Mouse (Mus musculus): Measurements from ENCODE around the gene Apbb1ip. TPM values are rescaled to one million over a fixed set of nuclear protein-coding genes. Genes with fewer than 3 reads are reported as not detected.

Gene Apbb1ip
- polyA plus RNA-seq, 1 experiment from 2014 or later = 3.1 TPM

DNA sequence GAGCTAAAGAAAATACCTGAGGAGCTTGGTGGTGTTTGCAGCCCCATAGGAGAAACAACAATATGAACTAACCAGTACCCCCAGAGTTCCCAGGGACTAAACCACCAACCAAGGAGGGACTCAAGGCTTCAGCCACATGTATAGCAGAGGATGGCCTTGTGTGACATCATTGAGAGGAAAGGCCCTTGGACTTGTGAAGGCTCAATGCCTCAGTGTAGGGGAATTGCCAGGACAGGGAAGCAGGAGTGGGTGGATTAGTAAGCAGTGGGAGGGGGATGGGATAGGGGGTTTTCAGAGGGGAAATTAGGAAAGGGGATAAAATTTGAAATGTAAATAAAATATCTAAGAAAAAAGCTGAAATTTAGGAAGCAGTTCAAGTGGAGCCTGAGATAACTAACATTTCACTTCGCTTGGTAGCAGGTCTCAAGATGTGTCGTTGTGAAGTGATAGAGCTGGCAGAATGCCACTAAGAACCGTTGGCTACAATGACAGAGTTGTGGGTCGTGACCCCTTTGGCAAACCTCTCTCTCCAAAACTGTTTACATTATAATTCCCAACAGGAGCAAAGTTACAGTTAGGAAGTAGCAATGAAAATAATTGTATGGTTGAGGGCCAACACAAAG lies 7.6 kb downstream of the Apbb1ip start:
- no peak overlapping the region for H3K27ac ChIP-seq (replicated peaks; ENCODE audit: low read depth, low read length)
- no peak overlapping the region for H3K4me3 ChIP-seq (ENCODE audit: low read depth, low read length)
- no peaks in the 10 kb centered on the region for H3K27me3 ChIP-seq (replicated peaks; ENCODE audit: control insufficient read depth, insufficient read depth, low read length)
- DNase-seq (ENCODE audit: low spot score) = no peak
- no peak for ATAC-seq (ENCODE audit: low read depth)
- H3K4me2 ChIP-seq (ENCODE audit: low read depth, low read length) = no peak overlapping the region
- no peaks in the 10 kb centered on the region for H3K9me3 ChIP-seq (ENCODE audit: control insufficient read depth, low read length)
- H3K9ac ChIP-seq (ENCODE audit: low read depth, low read length) = no peak overlapping the region
- no peaks in the 10 kb centered on the region for H3K4me1 ChIP-seq (ENCODE audit: control insufficient read depth, insufficient read depth, low read length)
- no peaks in the 10 kb centered on the region for H3K36me3 ChIP-seq (ENCODE audit: control insufficient read depth, insufficient read depth, low read length)
- 49% methylated on average over 4 of the region's 4 CpGs for WGBS

DNA sequence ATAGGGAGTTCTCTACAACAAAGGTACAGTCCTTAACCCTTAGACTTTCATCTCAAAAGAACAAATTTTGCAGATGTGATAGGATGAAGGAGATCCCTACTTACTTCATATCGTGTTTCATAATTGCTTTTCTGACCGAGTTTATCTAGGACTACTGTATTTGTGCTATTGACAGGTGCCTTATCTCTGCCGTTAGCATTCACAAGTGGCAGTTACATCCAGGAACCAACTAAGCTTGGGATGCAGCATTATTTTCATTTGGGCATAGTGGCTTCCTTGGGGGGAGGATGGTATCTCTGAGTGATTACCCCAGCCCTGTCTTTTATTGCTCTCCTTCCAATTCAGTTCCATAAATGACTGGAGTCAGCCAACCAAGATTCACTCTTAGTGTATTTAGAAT lies 8.2 kb downstream of the Apbb1ip start:
- Histone ChIP-seq H3K4me1 (ENCODE audit: control insufficient read depth, insufficient read depth, low read length) (no peaks in the 10 kb centered on the region), H3K9ac (ENCODE audit: low read depth, low read length) (no peak overlapping the region), H3K9me3 (ENCODE audit: control insufficient read depth, low read length) (no peaks in the 10 kb centered on the region), H3K4me3 (ENCODE audit: low read depth, low read length) (no peak overlapping the region), H3K27me3 (replicated peaks; ENCODE audit: control insufficient read depth, insufficient read depth, low read length) (no peaks in the 10 kb centered on the region), H3K27ac (replicated peaks; ENCODE audit: low read depth, low read length) (no peak overlapping the region), H3K4me2 (ENCODE audit: low read depth, low read length) (no peak overlapping the region), H3K36me3 (ENCODE audit: control insufficient read depth, insufficient read depth, low read length) (no peaks in the 10 kb centered on the region)
- DNase-seq (ENCODE audit: low spot score) = no peak
- 80% methylated on average over 3 of the region's 3 CpGs for WGBS
- no peak for ATAC-seq (ENCODE audit: low read depth)

DNA sequence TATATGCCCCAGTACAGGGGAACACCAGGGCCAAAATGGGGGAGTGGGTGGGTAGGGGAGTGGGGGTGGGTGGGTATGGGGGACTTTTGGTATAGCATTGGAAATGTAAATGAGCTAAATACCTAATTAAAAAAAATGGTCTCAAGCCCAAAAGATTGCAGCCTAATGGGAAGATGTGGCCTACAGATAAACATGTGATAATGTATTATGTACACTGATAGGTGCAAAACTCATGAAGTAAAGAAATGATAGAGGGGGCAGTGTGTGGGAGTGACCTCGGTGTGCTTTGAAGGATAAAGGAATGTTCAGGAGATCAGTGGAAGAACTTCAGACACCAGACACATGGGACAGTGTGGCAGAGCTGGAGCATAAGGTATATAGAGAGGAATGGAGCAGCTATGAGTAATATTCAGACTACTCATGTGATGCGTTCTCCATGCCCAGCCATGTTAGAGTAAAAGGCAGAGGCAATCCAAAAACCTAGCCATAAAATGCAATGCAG lies 9.3 kb downstream of the Apbb1ip start:
- Histone ChIP-seq H3K27me3 (replicated peaks; ENCODE audit: control insufficient read depth, insufficient read depth, low read length) (no peaks in the 10 kb centered on the region), H3K4me3 (ENCODE audit: low read depth, low read length) (no peak overlapping the region), H3K4me2 (ENCODE audit: low read depth, low read length) (no peak overlapping the region), H3K36me3 (ENCODE audit: control insufficient read depth, insufficient read depth, low read length) (no peaks in the 10 kb centered on the region), H3K27ac (replicated peaks; ENCODE audit: low read depth, low read length) (no peak overlapping the region), H3K4me1 (ENCODE audit: control insufficient read depth, insufficient read depth, low read length) (no peaks in the 10 kb centered on the region), H3K9ac (ENCODE audit: low read depth, low read length) (no peak overlapping the region), H3K9me3 (ENCODE audit: control insufficient read depth, low read length) (no peaks in the 10 kb centered on the region)
- DNase-seq (ENCODE audit: low spot score) = no peak
- WGBS = 87% methylated on average over 2 of the region's 2 CpGs
- no peak for ATAC-seq (ENCODE audit: low read depth)

DNA sequence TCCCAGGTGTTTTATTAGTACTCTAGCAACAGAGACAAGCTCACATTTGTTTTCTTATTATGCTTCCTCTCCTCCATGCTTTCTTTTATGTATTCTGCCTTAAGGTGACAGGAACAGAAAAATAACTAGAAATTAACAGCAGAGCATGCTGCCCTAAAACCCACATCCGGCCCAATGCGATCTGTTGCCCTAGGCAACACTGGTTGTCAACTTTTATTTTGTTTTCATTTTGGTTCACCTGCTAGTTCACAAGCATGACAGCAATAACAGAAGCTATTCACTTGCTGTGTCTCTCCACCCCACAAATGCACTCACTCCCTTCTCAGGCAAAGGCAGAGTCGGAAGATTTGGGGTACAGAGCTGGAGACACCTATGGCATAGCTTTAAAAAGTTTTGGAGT lies 10.3 kb downstream of the Apbb1ip start:
- no peak overlapping the region for H3K9ac ChIP-seq (ENCODE audit: low read depth, low read length)

DNA sequence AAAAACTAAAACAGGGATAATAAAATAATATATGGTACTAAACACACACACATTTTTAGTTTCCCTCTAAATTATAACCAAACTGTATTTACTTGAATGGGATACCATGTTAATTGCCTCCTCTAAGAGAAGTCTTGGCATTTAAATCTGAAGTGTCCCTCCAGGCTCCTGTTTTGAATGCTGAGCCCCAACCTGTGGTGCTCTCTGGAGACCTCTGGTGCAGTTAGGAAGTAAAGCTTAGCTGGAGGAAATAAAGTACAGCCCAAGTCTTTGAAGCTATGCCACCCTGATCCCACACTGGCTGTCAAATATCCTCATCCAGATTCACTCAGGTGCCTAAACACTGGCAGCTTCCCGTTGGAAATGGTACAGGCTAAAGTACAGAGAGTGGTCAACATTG lies 10.9 kb downstream of the Apbb1ip start:
- 40% methylated on average over 1 of the region's 1 CpGs for WGBS
- H3K4me3 ChIP-seq (ENCODE audit: low read depth, low read length) = no peak overlapping the region
- H3K27ac ChIP-seq (replicated peaks; ENCODE audit: low read depth, low read length) = no peak overlapping the region
- no peaks in the 10 kb centered on the region for H3K4me1 ChIP-seq (ENCODE audit: control insufficient read depth, insufficient read depth, low read length)
- no peaks in the 10 kb centered on the region for H3K9me3 ChIP-seq (ENCODE audit: control insufficient read depth, low read length)
- ATAC-seq (ENCODE audit: low read depth) = no peak
- no peak overlapping the region for H3K4me2 ChIP-seq (ENCODE audit: low read depth, low read length)
- no peak overlapping the region for H3K9ac ChIP-seq (ENCODE audit: low read depth, low read length)
- H3K36me3 ChIP-seq (ENCODE audit: control insufficient read depth, insufficient read depth, low read length) = no peaks in the 10 kb centered on the region
- no peak for DNase-seq (ENCODE audit: low spot score)
- no peaks in the 10 kb centered on the region for H3K27me3 ChIP-seq (replicated peaks; ENCODE audit: control insufficient read depth, insufficient read depth, low read length)

More for the DNA sequence above, 10.3 kb downstream of the Apbb1ip start:
- no peak overlapping the region for H3K4me2 ChIP-seq (ENCODE audit: low read depth, low read length)
- no peaks in the 10 kb centered on the region for H3K9me3 ChIP-seq (ENCODE audit: control insufficient read depth, low read length)
- DNase-seq (ENCODE audit: low spot score) = no peak
- H3K36me3 ChIP-seq (ENCODE audit: control insufficient read depth, insufficient read depth, low read length) = no peaks in the 10 kb centered on the region
- no peaks in the 10 kb centered on the region for H3K4me1 ChIP-seq (ENCODE audit: control insufficient read depth, insufficient read depth, low read length)
- no peak overlapping the region for H3K4me3 ChIP-seq (ENCODE audit: low read depth, low read length)
- no peaks in the 10 kb centered on the region for H3K27me3 ChIP-seq (replicated peaks; ENCODE audit: control insufficient read depth, insufficient read depth, low read length)
- no peak overlapping the region for H3K27ac ChIP-seq (replicated peaks; ENCODE audit: low read depth, low read length)
- 69% methylated on average over 3 of the region's 3 CpGs for WGBS
- no peak for ATAC-seq (ENCODE audit: low read depth)

DNA sequence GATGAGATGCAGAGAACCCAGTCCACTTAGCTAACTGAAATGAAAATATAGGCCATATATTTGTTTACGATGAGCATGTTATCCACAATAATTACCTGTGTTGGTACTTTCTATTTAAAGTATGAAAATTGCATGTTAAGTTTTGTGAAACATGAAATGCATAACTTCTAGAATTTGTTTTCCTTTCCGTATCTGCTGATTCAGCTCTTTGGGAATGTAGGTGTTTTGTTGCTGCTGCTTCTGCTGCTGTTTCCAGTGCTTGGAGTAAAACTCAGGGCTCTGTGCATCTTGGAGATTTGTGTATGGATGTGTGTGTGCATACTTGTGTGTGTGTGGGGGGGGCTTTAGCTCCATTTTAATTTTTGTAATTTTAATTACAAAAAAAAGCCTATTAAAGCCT lies 14.8 kb downstream of the Apbb1ip start:
- no peak overlapping the region for H3K4me2 ChIP-seq (ENCODE audit: low read depth, low read length)
- no peak overlapping the region for H3K9ac ChIP-seq (ENCODE audit: low read depth, low read length)
- H3K27ac ChIP-seq (replicated peaks; ENCODE audit: low read depth, low read length) = no peak overlapping the region
- H3K4me1 ChIP-seq (ENCODE audit: control insufficient read depth, insufficient read depth, low read length) = no peaks in the 10 kb centered on the region
- H3K4me3 ChIP-seq (ENCODE audit: low read depth, low read length) = no peak overlapping the region
- ATAC-seq (ENCODE audit: low read depth) = no peak
- H3K27me3 ChIP-seq (replicated peaks; ENCODE audit: control insufficient read depth, insufficient read depth, low read length) = no peaks in the 10 kb centered on the region
- WGBS = 89% methylated on average over 2 of the region's 2 CpGs
- H3K9me3 ChIP-seq (ENCODE audit: control insufficient read depth, low read length) = no peaks in the 10 kb centered on the region
- no peak for DNase-seq (ENCODE audit: low spot score)
- H3K36me3 ChIP-seq (ENCODE audit: control insufficient read depth, insufficient read depth, low read length) = no peaks in the 10 kb centered on the region

DNA sequence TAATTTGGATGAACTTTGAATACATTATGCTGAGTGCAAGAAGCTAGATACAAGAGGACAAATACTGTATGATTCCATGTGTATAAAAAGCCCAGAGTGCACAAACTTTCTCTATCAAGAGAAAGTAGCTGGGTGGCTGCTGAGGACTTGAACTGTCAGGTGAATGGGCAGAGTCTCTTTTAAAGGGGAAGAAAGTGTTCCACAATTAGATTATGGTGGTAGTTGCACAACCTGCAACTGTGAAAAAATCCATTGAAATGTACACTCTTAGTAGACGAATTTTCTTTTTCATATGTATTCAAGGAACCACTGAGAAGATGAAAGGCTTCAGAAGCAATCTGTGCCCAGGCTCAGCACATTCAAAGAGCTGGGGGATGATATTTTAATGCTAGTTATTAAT lies 15.7 kb downstream of the Apbb1ip start:
- Histone ChIP-seq H3K36me3 (ENCODE audit: control insufficient read depth, insufficient read depth, low read length) (no peaks in the 10 kb centered on the region), H3K4me3 (ENCODE audit: low read depth, low read length) (no peak overlapping the region), H3K9ac (ENCODE audit: low read depth, low read length) (no peak overlapping the region), H3K27me3 (replicated peaks; ENCODE audit: control insufficient read depth, insufficient read depth, low read length) (no peaks in the 10 kb centered on the region), H3K9me3 (ENCODE audit: control insufficient read depth, low read length) (no peaks in the 10 kb centered on the region), H3K4me2 (ENCODE audit: low read depth, low read length) (no peak overlapping the region), H3K27ac (replicated peaks; ENCODE audit: low read depth, low read length) (no peak overlapping the region), H3K4me1 (ENCODE audit: control insufficient read depth, insufficient read depth, low read length) (no peaks in the 10 kb centered on the region)
- DNase-seq (ENCODE audit: low spot score) (no peak), ATAC-seq (ENCODE audit: low read depth) (no peak)
- 51% methylated on average over 1 of the region's 1 CpGs for WGBS

DNA sequence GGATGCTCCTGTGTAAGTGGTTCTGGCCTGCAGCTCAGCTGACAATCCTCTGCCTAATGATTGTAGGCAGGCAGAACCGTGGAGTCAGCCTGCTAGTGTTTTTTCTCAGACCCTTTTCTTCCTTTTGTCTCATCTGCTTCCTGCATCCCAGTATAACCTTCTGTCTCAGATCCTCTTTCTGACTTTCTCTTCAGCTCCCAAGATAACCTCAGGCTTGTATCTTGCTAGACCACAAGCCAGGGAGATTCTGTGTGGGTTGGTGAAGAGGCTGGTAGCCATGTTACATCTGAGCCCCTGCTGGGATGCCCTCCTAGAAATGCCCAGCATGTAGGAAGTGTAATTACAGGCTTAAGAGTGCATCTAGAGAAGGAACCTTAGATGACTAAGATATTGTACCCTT lies 16.5 kb downstream of the Apbb1ip start:
- Histone ChIP-seq H3K4me2 (ENCODE audit: low read depth, low read length) (no peak overlapping the region), H3K9ac (ENCODE audit: low read depth, low read length) (no peak overlapping the region), H3K9me3 (ENCODE audit: control insufficient read depth, low read length) (0 out of 2 replicates have a peak, but pooled peaks cover 6% of the 10 kb centered on the region), H3K4me1 (ENCODE audit: control insufficient read depth, insufficient read depth, low read length) (no peaks in the 10 kb centered on the region), H3K36me3 (ENCODE audit: control insufficient read depth, insufficient read depth, low read length) (no peaks in the 10 kb centered on the region), H3K4me3 (ENCODE audit: low read depth, low read length) (no peak overlapping the region), H3K27me3 (replicated peaks; ENCODE audit: control insufficient read depth, insufficient read depth, low read length) (no peaks in the 10 kb centered on the region), H3K27ac (replicated peaks; ENCODE audit: low read depth, low read length) (no peak overlapping the region)
- no peak for DNase-seq (ENCODE audit: low spot score)
- ATAC-seq (ENCODE audit: low read depth) = no peak
- WGBS = 29% methylated on average over 1 of the region's 1 CpGs

DNA sequence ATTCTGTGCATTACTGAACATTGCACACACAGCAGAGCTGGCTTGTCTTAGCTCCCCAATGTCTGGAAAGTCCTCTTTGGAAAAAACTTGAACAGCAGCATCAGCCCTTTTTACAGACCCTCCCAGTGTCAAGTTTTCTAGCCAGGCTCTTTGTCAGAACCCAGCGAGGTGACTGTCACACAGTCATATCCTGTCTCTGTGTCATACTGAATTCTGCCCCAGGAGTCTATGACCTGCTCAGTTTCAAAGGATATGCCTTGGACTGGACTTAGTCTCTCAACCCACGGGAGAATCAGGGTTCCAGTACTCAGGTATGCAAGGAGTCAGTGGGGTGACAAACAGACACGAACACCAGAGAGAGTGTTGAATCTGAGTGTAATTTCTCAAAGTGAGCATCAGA lies 21.2 kb downstream of the Apbb1ip start:
- DNase-seq (ENCODE audit: low spot score) (no peak), ATAC-seq (ENCODE audit: low read depth) (no peak)
- Histone ChIP-seq H3K4me3 (ENCODE audit: low read depth, low read length) (no peak overlapping the region), H3K9me3 (ENCODE audit: control insufficient read depth, low read length) (peaks cover 18% of the 10 kb centered on the region), H3K9ac (ENCODE audit: low read depth, low read length) (no peak overlapping the region), H3K27me3 (replicated peaks; ENCODE audit: control insufficient read depth, insufficient read depth, low read length) (no peaks in the 10 kb centered on the region), H3K4me1 (ENCODE audit: control insufficient read depth, insufficient read depth, low read length) (no peaks in the 10 kb centered on the region), H3K4me2 (ENCODE audit: low read depth, low read length) (no peak overlapping the region), H3K27ac (replicated peaks; ENCODE audit: low read depth, low read length) (no peak overlapping the region), H3K36me3 (ENCODE audit: control insufficient read depth, insufficient read depth, low read length) (no peaks in the 10 kb centered on the region)
- WGBS = 72% methylated on average over 3 of the region's 3 CpGs
